Mouse (Mus musculus): ENCODE results near the gene Med4.

The Med4 gene

GRCm38 (mm10) chr14:73552341-73553121 is 42.7 kb downstream of the Med4 start:
- intact Hi-C loops (cut with DNase I): loop anchor here (2.0 kb wide), 1 partner anchor 28 kb away; the partner anchor contains the start of gene Sucla2

DNA sequence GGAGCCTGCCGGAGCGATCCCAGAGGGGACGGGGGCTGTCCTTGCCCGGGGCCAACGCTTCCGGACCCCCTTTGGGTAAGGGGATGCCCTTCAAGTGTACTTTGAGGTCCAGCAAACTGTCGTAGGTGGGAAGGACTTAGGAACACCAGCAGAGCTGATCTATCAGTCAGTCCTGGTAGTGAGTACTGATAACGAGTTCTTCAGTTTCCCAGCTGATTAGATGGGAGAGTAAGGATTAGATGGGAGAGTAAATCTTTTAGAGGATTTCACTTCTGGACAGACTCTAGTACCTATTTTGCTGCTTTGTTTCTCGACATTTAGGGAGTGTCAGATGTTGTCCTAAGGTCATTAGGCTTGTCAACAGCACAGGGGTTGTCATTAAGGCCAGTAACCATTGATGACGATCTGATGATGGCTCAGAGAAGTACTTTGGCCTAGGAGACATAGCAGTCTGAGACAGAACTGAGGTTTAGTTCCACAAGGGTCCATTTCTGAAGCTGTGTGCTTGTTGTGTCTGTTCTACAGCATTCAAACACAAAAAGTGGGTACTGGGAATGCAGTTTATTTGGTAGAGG is 43.4 kb downstream of the Med4 start:
- intact Hi-C loops (cut with DNase I): loop anchor here (2.0 kb wide), 1 partner anchor 28 kb away; the partner anchor contains the start of gene Sucla2

Measured in adrenal gland (tissue).